Mouse (Mus musculus) megakaryocyte, embryonic 14.5 days (primary cell): Measurements from ENCODE around the gene Msi1.

ENCODE experiments used
- FLI1 ChIP-seq: IDR thresholded peaks from 2 replicates; pipeline ENCODE4 v1.6.1; 2012; ENCODE audit warnings: low read length, inconsistent platforms, mixed read lengths
- GATA1 ChIP-seq: IDR thresholded peaks from 3 replicates; pipeline ENCODE4 v1.6.1; 2012; ENCODE audit warnings: mixed read lengths, low read length, inconsistent platforms, borderline replicate concordance

GRCm38 (mm10) chr5:115473191-115473590 is 43.8 kb downstream of the Msi1 start:
- TF ChIP-seq GATA1, result no peak
- no peak for TF ChIP-seq FLI1
